Mouse (Mus musculus) stomach, postnatal 0 days (tissue): ENCODE measurements around the gene Zbtb20. TPM values are rescaled to one million over a fixed set of nuclear protein-coding genes. Genes with fewer than 3 reads are reported as not detected.

Source experiments
- ATAC-seq: fragments of 200-750 bp; cut with Nextera tagmentation; 2 replicates; pipeline ENCODE4 v1.8.0; 2017; ENCODE audit not compliant: low FRiP score, low TSS enrichment
- DNase-seq: peaks from one replicate; pipeline ENCODE4 v3.0.0-alpha.2; 2016; ENCODE audit warnings: low spot score
- H3K27ac ChIP-seq: fragments of 300-500 bp; sonication (generic); replicated peaks from 2 replicates; pipeline ENCODE4 v1.5.1; 2014; ENCODE audit warnings: mild to moderate bottlenecking, control low read depth
- H3K27me3 ChIP-seq: fragments of 300-500 bp; sonication (generic); 2 replicates; pipeline ENCODE4 v1.6.1; 2014; ENCODE audit warnings: low read length; ENCODE audit not compliant: control insufficient read depth, insufficient read depth
- H3K36me3 ChIP-seq: fragments of 300-500 bp; sonication (generic); 2 replicates; pipeline ENCODE4 v1.6.1; 2014; ENCODE audit warnings: low read length, mixed read lengths; ENCODE audit not compliant: control insufficient read depth, insufficient read depth
- H3K4me1 ChIP-seq: fragments of 300-500 bp; sonication (generic); replicated peaks from 2 replicates; pipeline ENCODE4 v1.6.1; 2014; ENCODE audit warnings: antibody characterized with exemption; ENCODE audit not compliant: control insufficient read depth, insufficient read depth
- H3K4me2 ChIP-seq: fragments of 300-500 bp; sonication (generic); replicated peaks from 2 replicates; pipeline ENCODE4 v1.6.1; 2014; ENCODE audit warnings: low read depth, mild to moderate bottlenecking, control low read depth, moderate library complexity
- H3K4me3 ChIP-seq: fragments of 300-500 bp; sonication (generic); 2 replicates; pipeline ENCODE4 v1.5.1; 2014; ENCODE audit warnings: low read depth, low read length, control low read depth
- H3K9ac ChIP-seq: fragments of 300-500 bp; sonication (generic); 2 replicates; pipeline ENCODE4 v1.6.1; 2014; ENCODE audit warnings: mild to moderate bottlenecking, low read length, control low read depth, mixed read lengths
- H3K9me3 ChIP-seq: fragments of 300-500 bp; sonication (generic); 2 replicates; pipeline ENCODE4 v1.6.1; 2016; ENCODE audit warnings: low read length; ENCODE audit not compliant: control insufficient read depth
- CTCF ChIP-seq: IDR thresholded peaks from 2 replicates; pipeline ENCODE4 v1.5.1; 2016; ENCODE audit warnings: antibody characterized with exemption, low read depth, mild to moderate bottlenecking, moderate library complexity
- EP300 ChIP-seq: optimal IDR thresholded peaks from 2 replicates; pipeline ENCODE3; 2016; ENCODE audit warnings: antibody characterized with exemption
- WGBS: fragments of 180-500 bp; shearing (Covaris S2); extraction: QIAGEN DNeasy Blood & Tissue Kit; methylation state at CpG from one replicate; pipeline ENCODE4 v1.1.7; 2014; 5-methylcytosine and 5-hydroxymethylcytosine counted together
- polyA plus RNA-seq: library from polyadenylated mRNA; unstranded; fragments of >200 nt; fragmentation: Nextera tagmentation; extraction: Ambion mirVana; gene quantifications from 2 replicates; pipeline ENCODE4 v1.2.1, GENCODE M21; 2015

The Zbtb20 gene
- polyA plus RNA-seq, 1 experiment from 2014 or later, result 15.7 TPM

DNA sequence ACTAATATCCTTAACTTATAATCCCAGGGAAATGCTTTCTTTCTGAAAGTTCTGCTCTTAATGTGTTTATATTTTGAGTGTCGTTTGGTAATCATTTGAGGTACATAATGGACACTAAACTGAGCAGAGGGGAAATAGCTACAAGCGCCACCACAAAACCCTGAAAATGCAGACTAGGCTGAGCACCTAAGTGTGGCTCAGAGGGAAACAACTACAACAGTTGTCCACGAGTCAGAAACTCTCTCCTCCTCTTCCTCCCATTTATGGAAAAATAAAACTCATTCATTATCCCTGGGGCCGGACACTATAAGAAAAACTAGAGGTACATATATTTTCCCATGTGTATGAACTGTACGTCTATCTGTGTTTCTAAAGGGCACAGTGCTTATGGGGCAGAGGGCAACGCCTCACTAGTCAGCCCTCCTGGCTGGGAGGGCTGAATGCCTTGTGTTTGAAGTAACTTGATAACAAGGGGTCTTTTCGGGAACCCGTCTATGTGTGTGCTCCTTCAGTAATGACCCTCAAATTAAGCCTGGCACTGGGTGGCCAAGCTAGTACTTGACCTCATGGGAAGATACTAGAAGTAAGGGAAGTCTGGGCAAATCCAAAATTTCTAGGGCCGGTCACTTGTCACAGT lies 629.8 kb downstream of the Zbtb20 start:
- no peak overlapping the region; the same call in 1 of the 2 replicates for H3K4me2 ChIP-seq
- H3K27me3 ChIP-seq, result no peaks in the 10 kb centered on the region
- no peaks in the 10 kb centered on the region for H3K9me3 ChIP-seq
- 66% methylated on average over 9 of the region's 9 CpGs for WGBS
- no peak overlapping the region for H3K4me3 ChIP-seq
- no peak for TF ChIP-seq EP300
- no peak overlapping the region for H3K27ac ChIP-seq
- ATAC-seq (no peak), DNase-seq (no peak)
- H3K36me3 ChIP-seq, result no peaks in the 10 kb centered on the region
- no peaks in the 10 kb centered on the region for H3K4me1 ChIP-seq
- no peak overlapping the region for H3K9ac ChIP-seq

- no peak for TF ChIP-seq CTCF
- TF ChIP-seq EP300, result no peak
- Histone ChIP-seq H3K4me1 (no peaks in the 10 kb centered on the region), H3K4me2 (peak overlapping the region; percentile 42), H3K27me3 (no peaks in the 10 kb centered on the region), H3K9ac (no peak overlapping the region), H3K9me3 (no peaks in the 10 kb centered on the region), H3K36me3 (no peaks in the 10 kb centered on the region), H3K4me3 (0 out of 2 replicates have a peak overlapping the region, but pooled peaks have one; percentile 3), H3K27ac (no peak overlapping the region)
- WGBS, result 30% methylated on average over 9 of the region's 9 CpGs
- ATAC-seq (no peak), DNase-seq (no peak)
Measured at GRCm38 (mm10) chr16:43506189-43506751, 630.6 kb downstream of the Zbtb20 start.

GRCm38 (mm10) chr16:43506771-43507405 lies 631.2 kb downstream of the Zbtb20 start:
- Histone ChIP-seq H3K4me2 (peak overlapping the region; percentile 42), H3K27ac (no peak overlapping the region), H3K4me3 (peak overlapping the region; percentile 3; the same call in 1 of the 2 replicates), H3K9me3 (no peaks in the 10 kb centered on the region), H3K36me3 (no peaks in the 10 kb centered on the region), H3K9ac (no peak overlapping the region), H3K27me3 (no peaks in the 10 kb centered on the region), H3K4me1 (no peaks in the 10 kb centered on the region)
- WGBS, result 40% methylated on average over 10 of the region's 10 CpGs
- TF ChIP-seq EP300 (no peak), CTCF (no peak)
- no peak for DNase-seq
- no peak for ATAC-seq

GRCm38 (mm10) chr16:43508166-43508998 lies 632.7 kb downstream of the Zbtb20 start:
- no peaks in the 10 kb centered on the region for H3K4me1 ChIP-seq
- ATAC-seq (no peak), DNase-seq (no peak)
- 79% methylated on average over 9 of the region's 9 CpGs for WGBS
- H3K36me3 ChIP-seq, result no peaks in the 10 kb centered on the region
- H3K4me2 ChIP-seq, result no peak overlapping the region
- H3K4me3 ChIP-seq, result no peak overlapping the region
- H3K27me3 ChIP-seq, result no peaks in the 10 kb centered on the region
- no peak overlapping the region for H3K9ac ChIP-seq
- H3K27ac ChIP-seq, result no peak overlapping the region
- H3K9me3 ChIP-seq, result no peaks in the 10 kb centered on the region
- no peak for TF ChIP-seq EP300
- no peak for TF ChIP-seq CTCF

DNA sequence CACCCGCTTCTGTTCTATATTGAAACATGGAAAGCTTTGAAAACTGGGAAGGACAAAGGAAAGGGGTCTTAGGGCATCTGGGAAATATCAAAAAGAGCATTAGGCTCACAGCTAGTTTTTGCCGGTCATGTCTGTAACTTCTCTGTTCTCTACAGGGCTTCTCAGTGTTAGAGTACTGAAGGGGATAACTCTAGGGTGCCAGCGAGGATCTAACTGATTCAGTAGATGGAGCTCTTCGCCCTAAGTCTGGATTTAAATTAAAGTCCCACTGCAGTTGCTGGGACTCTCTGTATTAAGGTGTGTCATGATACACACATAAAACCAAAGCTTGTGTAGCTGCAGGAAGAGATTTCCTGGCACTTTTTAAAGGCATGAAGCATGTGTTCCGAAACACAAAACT lies 634.8 kb downstream of the Zbtb20 start:
- Histone ChIP-seq H3K27me3 (no peaks in the 10 kb centered on the region), H3K27ac (no peak overlapping the region), H3K4me2 (no peak overlapping the region), H3K36me3 (no peaks in the 10 kb centered on the region), H3K4me1 (no peaks in the 10 kb centered on the region), H3K4me3 (no peak overlapping the region), H3K9ac (no peak overlapping the region), H3K9me3 (no peaks in the 10 kb centered on the region)
- WGBS, result 74% methylated on average over 5 of the region's 5 CpGs
- no peak for ATAC-seq
- TF ChIP-seq CTCF (peak; percentile 36), EP300 (no peak)
- no peak for DNase-seq
